Mouse (Mus musculus) kidney, postnatal 4 days (tissue): Measurements from ENCODE around the gene Hjurp.

Experiments
- DNase-seq, 2 experiments: peaks; one replicate each; pipeline ENCODE4 v3.0.0; 2021; ENCODE audit warnings: mixed read lengths in 2 of 2

Gene Hjurp

DNA sequence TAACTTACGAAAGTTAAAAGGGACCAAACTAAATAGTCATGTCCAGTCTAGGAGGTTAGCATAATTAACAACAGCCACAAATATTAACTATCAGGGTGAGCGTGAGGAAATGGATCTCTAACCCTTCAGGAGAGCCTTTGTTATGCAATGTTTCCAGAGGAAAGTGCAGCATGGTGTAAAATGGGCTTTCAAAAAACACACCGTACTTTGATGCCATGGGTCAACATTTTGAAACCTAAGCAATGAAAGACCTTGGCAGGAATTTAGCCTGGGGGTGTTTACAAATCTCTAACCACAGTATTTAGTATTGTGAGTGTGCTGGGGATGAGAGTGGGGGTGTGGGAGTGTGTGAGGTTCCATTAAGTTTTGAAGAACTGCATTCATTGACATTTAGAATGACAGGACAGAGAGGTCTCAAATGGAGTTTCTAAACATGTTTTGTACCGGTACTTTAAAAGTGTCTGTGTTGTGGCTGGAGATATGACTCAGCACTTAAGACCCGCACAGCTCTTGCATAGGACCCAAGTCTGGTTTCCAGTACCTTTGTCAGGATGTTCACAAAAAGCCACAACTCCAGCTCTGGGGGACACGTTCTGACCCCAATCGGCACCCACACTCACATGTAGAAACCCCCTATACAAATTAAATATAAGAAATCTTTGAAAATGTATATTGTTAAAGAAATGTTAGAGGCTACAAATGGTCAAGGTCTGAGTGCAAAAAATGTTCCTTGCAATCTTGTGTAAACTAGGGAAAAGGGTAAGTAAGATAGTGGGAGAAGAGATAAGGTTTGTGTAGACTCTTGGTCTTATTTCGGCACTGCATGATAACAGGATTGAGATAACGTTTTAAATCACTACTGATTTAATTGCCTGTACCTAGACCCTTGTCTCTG, 1.9 kb upstream of the Hjurp start:
- DNase-seq: no peak

DNA sequence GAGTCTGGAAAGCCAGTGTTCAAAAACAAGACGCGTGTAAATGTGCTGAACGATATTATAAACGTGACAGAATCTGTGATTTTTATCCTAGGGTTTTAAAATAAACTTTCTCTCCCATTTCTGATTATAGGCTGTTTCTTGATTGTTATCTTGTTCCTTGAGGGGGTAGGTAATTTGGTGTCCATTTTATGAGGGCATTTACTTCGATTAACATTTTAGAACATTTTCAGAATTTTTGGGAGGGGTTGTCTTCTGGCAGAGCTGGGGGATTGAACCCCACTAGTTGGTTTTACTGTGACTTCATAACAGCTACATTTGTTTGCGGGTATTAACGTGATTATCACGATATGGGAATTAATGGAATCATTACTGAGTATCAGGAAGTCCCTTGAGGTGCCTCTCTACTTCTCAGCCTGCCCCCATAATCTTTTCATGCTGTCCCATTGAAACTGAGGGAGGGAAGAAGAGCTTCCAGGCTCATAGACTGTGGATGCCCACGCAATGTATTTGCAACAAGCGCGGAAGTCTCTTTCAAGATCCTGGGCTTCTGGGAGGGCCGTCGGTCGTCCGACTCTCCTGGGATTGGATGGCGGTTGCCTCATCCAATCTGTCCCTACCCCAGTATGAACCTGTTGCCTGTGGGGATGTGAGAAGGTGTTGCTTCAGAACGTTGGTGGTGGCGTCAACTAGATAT, 532 bp upstream of the Hjurp start:
- no peak for DNase-seq

DNA sequence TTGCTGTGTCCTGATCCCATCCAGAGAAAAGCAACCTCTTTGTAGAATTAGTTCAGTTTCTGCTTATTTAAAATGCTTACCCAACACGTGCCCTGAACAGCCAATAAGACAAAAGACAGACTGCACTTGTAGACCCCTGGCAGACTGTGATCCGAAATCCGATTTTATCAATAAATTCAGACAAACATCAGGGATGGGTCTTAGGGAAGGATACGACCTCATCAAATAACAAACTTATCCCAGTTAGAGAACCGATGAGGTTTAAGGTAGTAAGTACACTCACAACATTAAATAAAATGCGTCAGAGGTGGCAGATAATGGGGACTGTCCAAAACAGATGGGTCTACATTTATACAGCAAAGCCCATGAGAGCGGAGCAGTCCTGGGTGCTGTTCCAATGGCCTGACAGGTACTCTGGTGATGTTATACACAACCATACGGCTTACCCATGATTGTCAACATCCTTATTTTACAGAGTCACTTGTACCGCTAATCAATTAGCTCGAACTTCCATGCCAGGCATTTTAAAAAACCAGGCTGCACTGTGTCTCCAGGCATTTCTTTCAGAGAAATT, 822 bp downstream of the Hjurp start:
- peak in 1 of 2 experiments; percentile 18 for DNase-seq

DNA sequence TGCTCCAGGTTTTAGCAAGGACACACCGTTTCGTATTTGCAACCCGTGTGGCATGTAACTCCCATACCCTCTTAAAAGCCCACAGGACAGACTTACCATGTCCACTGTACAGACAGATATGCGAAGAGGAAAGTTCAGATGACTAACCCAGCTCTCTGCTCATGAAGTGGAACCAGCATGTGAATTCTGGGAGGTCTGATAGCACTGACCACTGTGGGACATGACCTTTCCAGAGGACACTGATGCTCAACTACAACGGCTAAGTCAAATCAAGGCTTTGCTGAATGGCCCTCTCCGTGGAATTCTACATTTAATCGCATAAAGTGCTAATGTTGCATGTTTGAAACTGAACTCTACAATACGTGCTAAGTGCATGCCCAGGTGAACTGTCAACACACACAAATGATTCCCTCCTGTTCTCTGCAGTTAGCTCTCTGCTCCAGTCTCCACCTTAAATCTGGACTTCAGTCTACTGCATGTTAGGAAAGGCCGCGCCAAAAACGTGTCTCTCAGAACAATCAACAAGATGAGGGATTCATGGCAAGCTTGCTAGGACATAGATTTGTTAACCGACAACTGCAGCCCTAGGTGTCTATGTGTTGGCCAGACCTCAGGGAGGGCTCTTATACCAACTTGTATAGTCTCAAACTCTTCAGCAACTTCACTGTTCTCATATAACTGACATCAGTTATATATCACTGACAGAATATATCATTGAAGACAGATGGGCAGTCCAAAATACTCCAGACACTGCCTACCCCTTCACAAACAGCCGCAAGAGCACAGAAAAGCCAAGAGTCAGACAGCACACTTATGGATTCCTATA, 1.5 kb downstream of the Hjurp start:
- DNase-seq: no peak

DNA sequence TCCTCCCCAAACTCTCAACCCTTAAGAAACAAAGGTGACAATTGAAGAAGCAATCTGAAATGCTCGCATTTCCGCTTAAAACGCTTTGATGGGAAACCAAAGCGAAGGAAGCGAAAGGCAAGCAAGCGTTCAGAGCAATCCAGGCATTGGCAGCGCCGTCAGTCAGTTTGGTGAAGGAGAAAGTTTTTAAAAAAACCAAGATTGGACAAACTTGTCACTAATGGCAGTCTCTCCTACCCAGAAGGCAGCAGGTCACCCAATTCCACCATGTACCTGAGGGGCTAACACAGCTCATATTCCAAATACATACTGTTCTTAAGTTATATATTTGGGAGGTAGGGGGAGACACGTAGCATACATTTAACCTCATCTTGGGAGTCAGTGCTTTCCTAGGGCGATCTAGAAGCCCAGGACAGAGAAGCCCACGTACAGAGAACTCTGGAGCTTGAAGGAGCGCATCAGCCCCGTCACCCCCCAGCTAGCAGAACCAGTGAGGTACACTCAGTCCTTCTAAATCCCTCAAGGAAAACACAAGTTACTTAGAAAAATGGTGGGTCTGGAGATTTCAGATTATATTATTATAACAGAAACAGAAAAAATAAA, 2.3 kb downstream of the Hjurp start:
- DNase-seq: no peak

DNA sequence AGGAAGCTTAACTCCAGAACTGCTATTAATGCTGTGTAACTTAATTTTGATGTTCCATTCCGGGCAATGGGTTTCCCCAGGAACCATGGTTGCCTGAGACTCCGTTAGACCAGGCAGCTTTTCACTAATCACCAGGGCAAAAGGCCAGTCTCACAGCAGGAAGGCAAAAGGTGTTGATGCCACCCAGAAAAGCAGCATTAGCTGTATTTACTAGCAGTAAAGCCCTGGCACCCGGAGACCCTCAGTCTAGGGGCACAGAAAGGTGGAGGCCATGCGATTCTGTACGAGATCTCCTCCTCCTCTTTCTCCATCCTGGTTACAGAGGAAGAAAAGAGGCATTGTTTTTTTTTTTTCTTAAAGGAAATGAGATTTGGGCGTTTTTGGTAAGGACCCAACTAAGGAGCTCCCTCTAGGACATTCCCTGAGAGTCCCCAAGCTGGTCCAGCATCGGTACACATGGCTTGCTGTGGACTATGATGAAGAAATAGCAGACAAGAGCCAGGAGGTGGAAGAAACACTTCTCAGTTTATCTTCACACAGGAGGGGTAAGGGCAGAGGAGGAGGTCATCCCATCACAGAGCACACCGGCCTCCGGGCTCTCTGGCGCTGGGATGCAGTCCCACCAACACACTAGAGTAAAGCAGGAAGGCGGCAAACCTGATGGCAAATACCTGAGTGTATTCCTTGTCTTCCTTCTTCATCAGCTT, 2.9 kb downstream of the Hjurp start:
- DNase-seq: peak in 1 of 2 experiments; percentile 8

GRCm38 (mm10) chr1:88273832-88274231, 3.6 kb downstream of the Hjurp start:
- peak in 1 of 2 experiments; percentile 10 for DNase-seq

GRCm38 (mm10) chr1:88273326-88273725, 4.1 kb downstream of the Hjurp start:
- DNase-seq: no peak

GRCm38 (mm10) chr1:88272851-88273250, 4.6 kb downstream of the Hjurp start:
- DNase-seq: no peak

DNA sequence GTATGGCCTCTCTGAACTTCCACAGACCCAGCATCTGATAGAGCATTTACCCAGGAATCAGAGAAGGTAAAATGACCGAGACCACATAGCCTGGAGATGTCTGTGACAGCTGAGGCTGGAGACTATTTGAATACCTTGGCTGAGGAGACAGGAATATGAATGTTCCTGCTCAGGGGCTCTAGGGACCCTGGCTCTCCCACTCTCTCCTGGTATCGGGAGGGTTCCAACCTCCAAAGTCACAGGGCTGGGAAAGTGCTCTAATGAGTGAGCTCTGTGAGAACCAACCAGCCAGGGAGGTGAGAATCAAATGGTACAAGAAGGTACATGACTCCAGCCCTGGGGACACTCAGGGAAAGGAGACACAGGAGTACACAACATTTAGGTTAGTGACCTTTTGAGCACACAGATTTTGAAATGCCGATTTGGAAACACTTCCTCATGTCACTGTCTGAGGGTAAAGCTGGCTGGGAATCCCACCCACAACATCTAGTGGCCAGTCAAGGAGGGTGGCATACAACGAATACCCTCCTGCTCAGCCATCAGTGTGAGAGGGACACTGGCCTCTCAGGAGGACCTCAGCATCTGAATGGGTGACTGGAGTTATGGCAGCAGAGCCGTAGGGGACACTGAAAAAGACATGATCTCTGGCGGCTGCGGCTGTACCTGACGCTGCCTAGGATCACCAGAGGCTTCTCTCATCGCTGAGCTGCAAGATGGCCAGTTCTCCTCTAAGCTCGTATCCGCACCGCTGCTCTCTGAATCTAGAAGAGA, 7.7 kb downstream of the Hjurp start:
- DNase-seq: peak in 1 of 2 experiments; percentile 4

DNA sequence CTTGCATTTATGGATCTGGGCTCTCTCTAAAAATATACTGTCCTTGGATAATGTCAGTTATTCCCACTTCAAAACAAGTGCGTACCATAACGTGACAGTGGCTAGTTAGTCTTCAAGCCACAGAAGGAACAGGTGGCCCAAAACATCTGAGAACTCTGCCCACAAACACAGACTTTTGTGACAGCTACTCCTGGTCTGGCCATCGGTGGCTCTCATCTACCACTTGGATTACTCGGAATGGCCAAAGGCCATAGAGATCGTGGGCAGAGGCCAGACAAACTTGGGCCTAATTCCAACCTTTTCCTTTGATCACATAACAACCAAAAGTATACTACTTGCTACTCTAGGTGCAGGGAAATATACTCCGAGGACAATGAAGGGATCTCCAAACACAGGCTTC, 9.4 kb downstream of the Hjurp start:
- DNase-seq: no peak

DNA sequence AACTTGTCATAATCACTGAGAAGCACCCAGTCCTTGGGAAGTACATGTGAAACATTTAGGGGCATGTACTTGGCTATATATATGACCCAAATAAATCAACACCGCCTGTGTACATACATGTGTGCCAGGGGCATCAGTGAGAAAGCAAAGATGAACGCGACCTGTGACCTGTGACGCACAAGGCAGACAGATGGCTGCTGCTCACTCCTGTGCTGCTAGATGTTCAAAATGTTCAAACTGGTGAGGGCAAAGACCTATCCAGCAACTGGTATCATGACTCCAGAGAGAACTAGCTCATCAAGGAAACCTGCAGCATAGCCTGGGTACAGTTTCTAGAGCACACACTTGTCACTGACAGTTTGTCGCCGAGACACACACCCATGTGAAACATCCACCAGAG, 9.9 kb downstream of the Hjurp start:
- peak in 1 of 2 experiments; percentile 11 for DNase-seq

- peak in 1 of 2 experiments; percentile 9 for DNase-seq
Measured at GRCm38 (mm10) chr1:88266123-88266522, 11.3 kb downstream of the Hjurp start.

GRCm38 (mm10) chr1:88264869-88265240, 12.6 kb downstream of the Hjurp start:
- DNase-seq: no peak

DNA sequence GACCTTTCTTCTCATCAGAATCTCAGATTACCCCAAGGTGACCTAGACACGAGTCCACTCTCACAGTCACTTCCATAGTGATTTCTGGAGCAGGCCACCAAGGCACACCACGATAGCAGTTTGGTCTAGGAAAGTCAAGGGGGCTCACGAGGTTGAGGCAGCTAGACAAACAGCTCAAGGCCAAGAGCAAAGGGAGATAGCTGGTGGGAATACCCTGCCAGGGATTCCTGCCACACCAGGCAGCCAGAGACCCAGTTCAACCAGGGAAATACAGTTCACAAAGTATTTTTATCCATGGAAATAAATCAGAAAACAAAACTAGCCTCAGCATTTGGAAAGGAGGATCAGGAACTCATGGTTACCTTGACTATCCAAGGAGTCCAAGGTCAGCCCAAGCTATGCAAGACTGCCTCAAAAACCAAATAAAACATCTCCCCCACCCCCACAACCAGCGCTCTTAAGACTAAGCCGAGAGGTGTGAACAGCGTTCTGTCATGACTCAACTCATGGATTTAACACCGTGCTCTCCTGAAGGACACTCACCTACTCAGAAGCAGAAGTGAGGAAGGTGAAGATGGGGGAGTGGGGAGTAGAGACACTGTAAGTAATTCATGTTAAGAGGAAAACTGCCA, 13.1 kb downstream of the Hjurp start:
- no peak for DNase-seq

DNA sequence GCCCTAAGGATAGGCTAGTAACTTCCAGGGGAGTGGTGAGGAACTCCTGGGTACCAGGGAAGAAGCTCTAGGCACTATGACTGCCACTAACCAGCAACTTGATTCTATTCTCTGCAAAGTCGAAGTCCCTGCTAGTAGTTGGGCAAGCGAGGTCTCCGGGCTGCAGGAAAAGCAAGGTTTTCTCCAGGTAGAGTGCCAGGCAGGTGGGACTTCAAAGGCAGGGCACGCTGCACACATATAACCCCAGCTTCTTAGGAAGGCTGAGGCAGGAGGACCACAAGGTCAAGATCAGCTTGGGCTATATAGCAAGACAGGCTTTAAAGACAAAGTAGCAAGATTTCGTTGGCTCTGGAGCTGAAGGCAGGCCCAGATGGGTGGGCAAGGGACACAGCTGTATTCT, 13.7 kb downstream of the Hjurp start:
- no peak for DNase-seq

DNA sequence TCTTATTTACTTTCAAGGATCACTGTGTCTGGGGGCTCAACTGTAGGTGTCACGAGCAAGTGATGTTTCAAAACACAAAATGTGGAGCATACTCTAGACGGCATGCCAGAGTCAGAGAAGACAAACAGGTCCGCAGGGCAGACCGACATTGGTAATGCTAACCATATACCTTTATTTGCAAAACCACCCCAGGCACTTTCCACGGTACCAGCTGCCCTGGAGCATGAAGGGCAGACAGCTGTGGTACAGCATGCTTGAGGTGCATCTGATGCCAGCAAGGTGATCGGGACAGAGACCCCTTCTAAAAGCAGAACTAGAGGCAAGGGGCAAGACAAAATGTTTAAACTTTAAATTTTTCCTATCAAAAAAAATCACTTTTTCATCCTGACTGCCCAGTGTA, 14.5 kb downstream of the Hjurp start:
- DNase-seq: no peak

DNA sequence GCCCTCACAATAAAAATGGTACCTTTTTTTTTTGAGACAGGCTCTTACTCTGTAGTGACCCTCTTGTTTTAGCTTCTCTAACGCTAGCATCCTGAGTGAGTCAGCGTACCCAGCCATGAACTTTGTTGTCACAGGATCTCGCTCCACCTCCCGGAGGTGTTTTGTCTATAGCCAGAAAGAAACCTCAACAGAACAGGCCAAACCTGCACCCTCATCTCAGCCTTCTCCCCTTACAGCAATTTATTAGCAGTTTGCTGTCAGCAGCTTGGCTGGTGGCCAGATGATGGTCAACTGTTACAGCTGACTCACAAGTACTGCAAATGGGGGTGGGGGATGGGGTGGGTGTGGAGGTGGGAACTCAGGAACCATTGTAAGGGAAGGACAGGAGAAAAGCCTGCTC, 15.2 kb downstream of the Hjurp start:
- DNase-seq: peak; percentile 81 to 86

DNA sequence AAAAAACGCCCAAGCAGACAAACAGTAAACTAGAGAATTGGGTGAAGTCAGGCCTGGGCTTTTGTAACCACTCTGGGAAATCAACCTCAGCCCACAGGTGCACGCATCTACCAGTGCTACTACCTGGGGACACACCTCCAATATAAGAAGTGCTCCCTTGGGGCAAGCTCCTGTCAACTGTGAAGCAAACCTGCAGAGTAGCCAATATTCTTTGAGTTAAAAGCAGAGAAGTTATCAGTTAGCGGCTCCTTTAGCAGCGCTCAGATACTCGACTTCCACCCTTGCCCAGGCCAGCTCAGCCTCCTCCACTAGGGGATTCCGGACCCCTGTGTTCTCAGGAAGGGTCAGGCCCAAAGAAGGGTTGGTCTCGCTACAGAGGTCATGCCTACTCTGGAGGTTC, 15.7 kb downstream of the Hjurp start:
- DNase-seq: no peak

- DNase-seq: peak in 1 of 2 experiments; percentile 15
Measured at GRCm38 (mm10) chr1:88260604-88261377, 16.6 kb downstream of the Hjurp start.
